Mouse (Mus musculus) CD4-positive, CD25-positive, alpha-beta regulatory T cell, adult 2 months (primary cell): ENCODE data around the gene Mras.

ENCODE experiments used
- DNase-seq: peaks from one replicate; pipeline ENCODE4 v3.0.0-alpha.2; 2012; ENCODE audit warnings: low read depth, low spot score

Mras gene

GRCm38 (mm10) chr9:99440941-99441340 lies 3.8 kb upstream of the Mras start:
- no peak for DNase-seq

DNA sequence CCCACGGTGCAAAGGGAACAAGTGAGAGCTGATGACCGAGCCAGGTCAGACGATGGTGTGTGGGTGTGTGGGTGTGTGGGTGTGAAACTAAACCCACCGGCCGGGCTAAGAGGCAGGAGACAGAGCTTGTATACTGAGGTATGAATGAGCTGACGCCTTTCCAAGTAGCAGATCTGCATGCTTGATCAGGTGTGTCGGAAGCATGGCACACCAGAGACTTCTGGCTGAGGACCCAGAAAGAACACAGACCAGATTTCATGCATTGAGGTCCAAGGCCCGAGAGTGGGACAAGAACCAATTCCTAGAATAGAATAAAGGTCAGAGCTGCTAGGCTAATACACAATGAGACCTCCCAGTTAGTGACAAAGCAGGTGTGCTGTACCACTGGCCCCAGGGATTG lies 1.9 kb upstream of the Mras start:
- no peak for DNase-seq

DNA sequence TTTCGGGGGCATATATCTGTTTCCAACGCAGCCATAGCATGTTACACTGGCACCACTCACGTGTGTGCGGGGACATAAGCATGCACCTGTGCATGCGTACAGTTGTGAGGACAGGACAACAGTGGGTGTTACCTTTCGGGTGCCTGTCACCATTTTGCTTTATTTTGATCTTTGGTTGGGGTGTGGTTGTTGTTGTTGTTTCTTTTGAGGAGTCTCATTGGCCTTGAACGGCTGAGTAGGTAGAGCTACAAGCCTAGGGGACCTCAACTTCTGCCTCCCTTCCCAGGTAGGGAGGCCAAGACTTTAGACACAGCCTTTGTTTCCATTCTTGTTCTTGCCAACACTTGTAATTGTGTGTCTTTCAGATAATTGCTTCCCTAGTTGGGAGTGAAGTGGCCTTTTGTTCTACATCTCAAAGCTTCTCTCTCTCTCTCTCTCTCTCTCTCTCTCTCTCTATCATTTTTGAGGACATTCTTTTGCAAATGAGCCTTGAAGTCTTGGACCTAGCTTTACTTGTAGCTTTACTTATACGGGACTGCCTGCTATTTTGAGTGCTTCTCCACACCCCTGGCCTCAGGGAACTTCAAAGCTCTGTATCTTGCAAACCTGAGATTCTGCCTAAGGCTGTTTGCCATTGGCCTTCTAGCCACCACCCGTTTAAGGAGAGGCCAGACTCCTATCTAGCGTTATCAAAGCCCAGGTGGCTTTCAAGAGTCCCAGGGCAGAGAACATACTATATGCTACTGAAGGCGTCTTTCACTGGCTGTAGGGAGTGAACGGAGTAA lies 792 bp upstream of the Mras start:
- no peak for DNase-seq

GRCm38 (mm10) chr9:99436182-99437030 lies 775 bp downstream of the Mras start:
- DNase-seq = peak; percentile 23

DNA sequence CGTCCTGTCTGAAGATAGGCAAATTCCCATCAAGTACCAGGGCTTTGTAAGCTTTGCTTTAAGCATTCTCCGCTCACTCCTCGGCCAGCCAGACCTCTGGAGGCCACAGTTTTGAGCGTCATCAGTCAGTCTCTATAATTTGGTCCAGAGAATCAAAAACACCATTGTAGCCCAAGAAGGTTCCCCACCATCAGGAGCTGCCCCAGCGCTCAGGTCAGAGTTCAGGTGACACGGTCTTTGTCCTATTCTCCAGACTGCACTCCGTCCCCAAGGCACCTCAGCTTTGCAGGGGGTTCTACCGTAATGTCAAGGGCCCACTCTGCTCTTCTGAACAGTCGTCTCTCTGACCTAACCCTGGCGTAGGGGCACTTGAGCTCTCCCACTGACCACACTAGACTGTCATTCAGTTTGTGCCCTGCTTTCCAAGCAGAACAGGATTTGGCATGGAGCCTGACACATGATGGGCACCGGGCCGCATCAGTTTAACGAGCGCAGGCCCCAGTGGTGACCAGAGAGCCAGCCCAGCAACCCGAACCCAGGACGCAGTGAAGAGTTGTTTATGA lies 1.5 kb downstream of the Mras start:
- no peak for DNase-seq

DNA sequence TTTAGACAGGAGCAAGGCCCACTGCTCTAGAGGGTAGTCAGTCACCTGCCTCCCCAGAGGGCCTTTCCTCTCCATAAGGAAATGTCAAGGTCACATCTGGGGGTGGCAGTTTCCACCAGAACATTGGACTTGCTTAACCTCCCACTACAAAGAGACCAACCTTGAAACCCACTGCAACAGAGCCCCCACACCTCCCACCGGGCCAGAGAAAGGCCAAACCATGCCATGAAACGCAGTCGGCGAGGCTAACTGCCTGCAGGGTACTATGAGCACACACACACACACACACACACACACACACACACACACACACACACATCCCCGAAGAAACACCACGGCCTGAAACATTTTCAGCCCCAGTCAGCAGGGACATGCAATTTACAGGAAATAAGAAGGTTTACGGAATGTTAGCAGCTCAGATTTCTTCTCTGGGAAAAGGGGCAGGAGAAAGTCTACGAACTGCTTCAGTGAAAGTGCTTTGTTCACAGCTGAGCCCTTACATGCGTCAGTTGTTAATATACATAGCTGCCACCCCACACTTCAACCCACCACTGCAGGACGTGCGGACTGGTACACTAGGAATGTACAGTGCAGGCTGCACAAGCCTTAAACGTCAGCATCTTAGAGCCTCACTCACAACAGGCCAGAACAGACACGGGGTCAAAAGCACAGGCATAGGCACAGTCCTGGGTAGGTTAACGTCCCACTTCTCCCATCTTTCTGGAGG lies 2.1 kb downstream of the Mras start:
- no peak for DNase-seq

- no peak for DNase-seq
Measured at GRCm38 (mm10) chr9:99432478-99432877, 4.7 kb downstream of the Mras start.

DNA sequence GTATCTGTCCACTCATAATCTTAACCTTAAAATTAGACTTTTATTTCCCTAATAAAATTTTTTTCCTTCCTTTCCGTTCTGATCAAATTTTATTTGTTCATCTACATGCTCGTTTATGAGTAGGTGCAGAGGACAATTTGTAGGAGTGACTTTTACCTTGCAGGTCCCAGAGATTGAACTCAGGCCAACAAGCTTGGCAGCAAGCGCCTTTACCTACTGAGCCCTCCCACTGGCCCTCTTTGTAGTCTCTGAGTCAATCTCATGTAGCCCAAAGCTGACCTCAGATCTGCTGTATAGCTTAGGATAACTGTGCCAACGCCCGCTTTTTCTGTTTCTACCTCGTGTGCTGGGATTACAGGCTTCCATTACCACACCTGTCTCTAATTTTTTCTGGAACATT lies 5.2 kb downstream of the Mras start:
- no peak for DNase-seq

- no peak for DNase-seq
Measured at GRCm38 (mm10) chr9:99431346-99431745, 5.8 kb downstream of the Mras start.

GRCm38 (mm10) chr9:99430806-99431205 lies 6.4 kb downstream of the Mras start:
- no peak for DNase-seq

- DNase-seq = no peak
Measured at GRCm38 (mm10) chr9:99429845-99430244, 7.3 kb downstream of the Mras start.

- no peak for DNase-seq
Measured at GRCm38 (mm10) chr9:99428601-99429331, 8.4 kb downstream of the Mras start.

DNA sequence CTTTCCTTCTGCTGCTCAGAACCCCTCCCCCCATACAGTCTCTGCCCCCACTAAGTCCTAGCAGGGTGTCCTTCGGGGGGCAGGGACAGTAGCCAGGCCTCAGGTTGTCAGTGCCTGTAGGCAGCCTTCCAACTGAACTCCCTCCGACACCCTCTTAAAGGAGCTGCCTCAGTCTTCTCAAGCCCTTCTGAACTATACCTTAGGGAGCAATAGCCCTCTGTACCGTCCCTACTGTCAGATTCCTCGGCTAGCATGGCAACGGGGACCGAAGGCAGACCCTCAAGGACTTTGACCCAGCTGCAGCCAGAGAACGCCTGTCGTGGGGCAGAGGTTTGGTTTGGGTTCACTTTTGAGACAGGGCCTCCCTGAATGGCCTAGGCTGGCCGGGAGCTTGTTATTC lies 11.9 kb downstream of the Mras start:
- no peak for DNase-seq

- no peak for DNase-seq
Measured at GRCm38 (mm10) chr9:99424574-99424863, 12.7 kb downstream of the Mras start.

GRCm38 (mm10) chr9:99423692-99424573 lies 13.2 kb downstream of the Mras start:
- no peak for DNase-seq

GRCm38 (mm10) chr9:99421914-99422313 lies 15.3 kb downstream of the Mras start:
- DNase-seq = no peak

DNA sequence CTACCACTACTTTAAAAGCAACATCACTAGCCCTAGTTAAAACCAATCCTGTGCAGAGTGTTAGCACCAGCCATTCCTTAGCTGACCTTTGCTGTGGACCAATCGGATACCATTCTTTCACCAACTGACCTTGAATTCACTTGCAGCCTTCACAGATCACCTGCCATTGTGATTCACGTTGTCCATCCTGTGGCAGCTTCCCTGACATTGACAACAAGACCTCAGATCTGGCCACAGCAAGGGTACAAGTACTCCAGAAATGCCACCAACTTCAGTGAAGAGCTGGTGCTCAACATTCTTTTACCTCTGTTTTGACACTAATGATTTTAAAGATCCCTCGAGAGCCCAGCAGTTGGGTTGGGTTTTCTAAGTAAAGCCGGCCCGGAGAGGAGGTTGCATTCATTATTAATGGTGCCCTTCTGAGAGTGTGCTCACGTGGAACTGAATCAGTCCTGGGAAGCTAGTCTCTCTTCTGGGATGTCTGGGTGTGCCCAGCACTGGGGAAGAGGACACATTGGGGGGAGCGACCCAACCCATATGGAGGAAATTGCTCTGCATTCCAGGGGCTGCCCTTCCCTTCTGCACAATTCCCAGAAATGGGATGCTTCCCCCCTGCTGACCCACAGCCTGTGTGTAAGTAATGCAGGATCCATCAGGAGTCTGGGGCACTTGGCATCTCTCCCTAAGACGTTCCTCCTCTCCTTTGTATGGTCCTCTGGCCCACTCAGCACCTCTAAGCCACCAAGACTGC lies 17.1 kb downstream of the Mras start:
- DNase-seq = no peak

GRCm38 (mm10) chr9:99418377-99418776 lies 18.8 kb downstream of the Mras start:
- DNase-seq = no peak

- no peak for DNase-seq
Measured at GRCm38 (mm10) chr9:99417288-99417846, 19.8 kb downstream of the Mras start.
